Mouse (Mus musculus) kidney, adult 11 months (tissue): ENCODE measurements around the gene Dars.

Source experiments
- DNase-seq: peaks from one replicate; pipeline ENCODE4 v3.0.0; 2022

Dars gene

DNA sequence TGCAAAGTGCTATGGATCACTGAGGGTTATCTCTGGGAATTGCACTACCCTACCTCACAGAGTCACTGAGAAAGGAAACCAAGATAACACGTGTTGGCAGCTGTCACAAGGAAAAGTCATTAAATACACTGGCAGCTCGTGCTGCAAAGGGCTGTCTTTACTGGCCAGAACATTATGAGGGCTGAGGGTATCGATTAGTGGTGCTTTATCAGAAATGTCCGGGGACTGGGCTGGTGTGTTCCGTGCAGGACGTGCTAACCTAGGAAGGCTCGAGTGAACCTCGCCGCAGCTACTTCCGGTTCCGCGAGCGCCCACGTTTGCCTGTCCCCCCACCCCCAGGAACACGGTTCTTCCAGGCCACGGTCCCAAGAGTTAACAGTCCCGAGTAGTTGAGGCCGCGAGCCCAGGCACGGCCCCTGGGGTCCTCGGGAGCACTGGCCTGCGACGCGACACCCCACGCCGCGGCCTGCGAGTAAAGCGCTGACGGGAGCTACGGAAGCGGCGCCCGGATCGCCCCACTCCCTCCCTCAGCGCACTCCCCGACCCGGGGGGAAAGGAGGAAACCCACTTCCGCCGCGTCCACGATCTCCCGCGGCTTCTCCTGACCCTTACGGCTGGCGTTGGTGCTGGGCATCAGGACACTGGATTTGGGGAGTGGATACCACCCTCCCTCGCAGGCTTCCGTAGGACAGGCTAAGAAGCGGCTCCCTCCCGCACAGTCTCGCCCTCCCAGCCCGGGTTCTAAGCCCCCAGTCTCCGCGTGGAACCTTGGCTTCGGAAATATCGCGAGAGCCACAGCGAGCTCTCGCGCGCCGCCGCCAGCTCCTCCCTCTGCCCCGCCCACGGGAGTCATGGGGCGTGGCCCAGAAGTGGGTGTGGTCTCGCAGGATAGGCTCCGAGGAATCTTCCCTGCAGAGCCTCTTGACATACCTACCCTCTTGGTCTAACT, at the start of gene Dars:
Dars (minus strand) TSS at position 785 of the 949 bp plus-strand sequence.
- DNase-seq: peak; percentile 89

DNA sequence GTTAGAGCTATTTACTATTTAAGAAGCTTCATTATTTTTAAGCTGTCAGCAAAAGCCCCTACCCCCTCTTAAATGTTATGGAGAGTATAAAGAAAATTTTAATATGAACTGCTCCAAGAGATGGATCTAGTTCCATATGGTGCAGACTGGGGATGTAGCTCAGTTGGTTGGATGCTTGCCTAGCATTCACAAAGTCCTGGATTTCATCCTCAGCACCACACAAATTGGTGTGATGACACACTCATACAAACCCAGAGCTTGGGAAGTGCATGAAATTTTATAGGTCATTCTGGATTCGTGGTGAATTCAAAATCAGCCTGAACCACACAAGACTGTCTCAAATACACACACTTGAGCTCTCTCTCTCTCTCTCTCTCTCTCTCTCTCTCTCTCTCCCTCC, 49.7 kb upstream of the Dars start:
- no peak for DNase-seq

DNA sequence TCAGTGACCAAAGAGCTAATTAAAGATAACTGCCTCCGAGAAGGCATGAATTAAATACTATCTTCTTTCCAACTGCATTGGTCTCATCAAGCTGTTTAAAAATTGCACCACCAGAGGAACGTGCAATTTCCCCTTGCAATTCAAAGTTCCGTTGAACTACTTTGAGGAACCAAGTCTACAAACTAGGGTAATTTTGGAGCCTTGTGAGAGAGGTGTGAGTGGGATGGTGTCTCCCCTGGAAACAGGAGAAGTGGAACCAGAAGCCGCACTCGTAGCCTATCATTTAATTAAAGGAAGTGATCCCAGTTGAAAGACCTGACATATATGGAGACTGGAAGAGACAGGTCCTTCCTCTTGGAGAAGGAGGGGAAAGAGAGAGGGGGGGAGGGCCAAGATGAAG, 46.3 kb upstream of the Dars start:
- no peak for DNase-seq

DNA sequence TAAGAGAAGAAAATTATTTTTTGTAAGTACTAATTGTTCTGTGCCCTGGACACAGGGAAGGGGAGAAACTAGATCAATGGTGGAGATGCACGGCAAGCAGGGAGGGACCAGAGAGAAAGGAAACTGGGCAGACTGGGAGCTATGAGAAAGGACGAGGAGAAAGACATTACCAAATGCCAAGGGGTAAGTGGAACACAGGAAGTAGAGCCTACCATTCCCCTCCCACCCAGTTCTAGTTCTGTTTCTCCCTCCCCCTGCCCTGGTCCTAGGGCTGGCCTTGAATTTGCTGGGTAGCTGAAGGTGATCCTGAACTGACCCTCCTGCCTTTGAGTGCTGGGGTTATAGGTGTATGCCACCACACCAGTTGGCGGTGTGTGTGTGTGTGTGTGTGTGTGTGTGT, 45.2 kb upstream of the Dars start:
- DNase-seq: no peak

DNA sequence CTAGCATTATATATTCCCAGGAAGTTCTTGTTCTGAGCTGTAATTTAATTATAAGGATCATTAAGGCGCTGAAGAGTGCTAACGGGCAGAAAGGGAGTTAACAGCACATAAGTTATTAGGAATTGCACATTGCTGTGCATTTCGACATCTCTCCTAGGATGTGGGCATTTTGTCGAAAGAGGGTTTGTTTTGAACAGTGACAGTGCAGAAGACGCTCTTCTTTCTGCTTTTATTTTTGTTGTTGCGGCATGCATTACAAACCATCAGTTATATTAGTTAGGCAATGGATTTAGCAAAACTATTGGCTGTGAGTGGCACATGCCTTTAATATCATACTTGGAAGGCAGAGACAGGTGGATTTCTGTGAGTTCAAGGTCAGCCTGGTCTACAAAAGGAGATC, 43.6 kb upstream of the Dars start:
- no peak for DNase-seq

DNA sequence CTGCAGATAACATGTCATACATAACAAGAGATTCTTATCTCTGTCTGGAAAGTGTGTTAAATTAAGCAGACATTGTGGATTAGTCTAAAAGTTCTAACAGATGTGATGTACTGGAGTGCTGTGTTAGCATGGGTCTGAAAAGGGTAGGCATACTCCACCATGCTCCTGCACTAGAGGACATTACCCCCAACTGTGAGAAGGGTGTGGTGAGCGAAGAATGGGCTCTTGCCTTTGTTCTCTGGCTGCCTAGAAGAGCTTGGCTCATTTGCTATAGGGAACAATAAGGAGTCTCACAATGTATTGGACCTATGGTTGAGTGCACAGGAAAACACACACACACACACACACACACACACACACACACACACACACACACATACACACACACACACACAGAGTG, 42.3 kb upstream of the Dars start:
- DNase-seq: no peak

DNA sequence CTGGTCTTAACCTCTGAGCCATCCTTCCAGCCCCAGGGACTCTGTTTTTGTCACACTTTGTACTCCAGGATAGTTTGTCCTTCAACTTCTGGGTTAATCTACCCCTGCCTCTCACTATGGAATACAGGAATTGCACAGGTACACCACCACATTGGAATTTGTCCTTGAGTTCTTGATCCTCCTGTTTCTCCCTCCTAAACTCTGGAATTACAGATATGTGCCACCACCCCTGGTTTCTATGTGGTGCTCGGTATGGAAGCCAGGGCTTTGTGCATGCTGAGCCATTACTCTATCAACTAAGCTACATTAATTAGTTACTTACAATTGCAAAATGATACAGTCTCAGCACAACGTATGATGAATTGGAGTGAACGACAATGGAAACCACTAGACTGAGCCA, 41.8 kb upstream of the Dars start:
- no peak for DNase-seq

DNA sequence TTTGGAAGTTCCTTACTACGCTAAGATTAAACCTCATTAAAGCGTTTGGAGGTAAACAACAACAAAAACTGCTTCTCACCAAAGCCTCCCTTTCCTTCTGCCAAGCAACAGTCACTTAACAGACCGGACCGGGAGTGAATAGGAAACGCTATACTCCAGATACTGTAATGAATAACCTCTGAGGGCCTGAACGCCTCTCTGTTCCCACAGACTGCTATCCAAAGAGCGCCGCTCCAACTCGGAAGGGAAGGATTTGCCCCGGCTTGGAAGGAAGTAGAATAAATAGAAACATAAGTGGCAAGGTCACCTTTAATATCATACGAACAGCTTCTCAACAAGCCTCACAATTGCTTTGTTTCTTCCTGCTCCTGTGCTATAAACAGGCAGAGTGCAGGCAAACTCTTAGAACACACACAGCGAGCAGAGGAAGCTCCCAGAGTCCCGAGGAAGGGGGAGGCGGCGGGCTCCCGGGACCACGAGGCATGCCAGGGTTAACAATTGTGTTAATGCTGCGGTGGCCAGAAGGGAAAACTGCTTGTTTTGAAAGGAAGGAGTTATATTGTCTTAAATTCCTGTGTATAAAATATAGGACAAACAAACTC, 39.8 kb upstream of the Dars start:
- DNase-seq: peak; percentile 4

DNA sequence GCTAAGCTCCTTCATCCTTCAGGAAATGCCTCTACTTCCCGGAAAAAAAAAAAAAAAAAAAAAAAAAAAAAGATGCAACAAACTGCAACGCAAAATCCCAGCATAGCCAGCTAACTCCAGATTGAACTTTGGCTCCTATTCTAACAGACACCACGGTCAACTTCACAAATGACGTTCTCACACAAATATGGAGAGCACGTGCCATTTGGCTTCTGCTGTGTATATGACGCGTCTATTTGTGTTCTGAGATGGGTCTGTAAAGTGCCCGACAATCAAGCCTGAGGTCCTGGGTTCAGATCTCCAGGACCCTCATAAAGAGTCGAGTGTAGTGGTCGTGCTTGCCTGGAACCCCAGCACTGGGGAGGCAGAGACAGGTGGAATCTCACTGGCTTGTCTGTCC, 39.1 kb upstream of the Dars start:
- DNase-seq: no peak

DNA sequence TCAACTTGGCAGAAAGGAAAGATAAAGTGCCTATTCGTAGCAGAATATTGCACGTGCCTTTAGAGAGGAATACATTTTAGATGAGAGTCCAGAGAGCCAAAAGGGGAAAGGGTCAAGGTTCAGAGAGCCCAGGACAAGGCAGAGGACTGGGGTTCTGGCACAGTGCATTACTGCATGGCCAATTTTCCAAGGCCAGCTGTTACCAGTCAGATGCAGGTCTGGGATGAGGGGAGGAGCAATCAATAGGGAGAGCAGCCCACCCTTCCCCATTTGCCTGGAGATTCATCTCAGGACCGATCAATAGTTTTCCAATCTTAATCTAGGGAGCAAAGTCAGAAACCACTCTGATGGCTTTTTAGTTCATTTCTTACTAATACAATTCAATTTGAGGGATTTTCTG, 35.0 kb upstream of the Dars start:
- DNase-seq: no peak

DNA sequence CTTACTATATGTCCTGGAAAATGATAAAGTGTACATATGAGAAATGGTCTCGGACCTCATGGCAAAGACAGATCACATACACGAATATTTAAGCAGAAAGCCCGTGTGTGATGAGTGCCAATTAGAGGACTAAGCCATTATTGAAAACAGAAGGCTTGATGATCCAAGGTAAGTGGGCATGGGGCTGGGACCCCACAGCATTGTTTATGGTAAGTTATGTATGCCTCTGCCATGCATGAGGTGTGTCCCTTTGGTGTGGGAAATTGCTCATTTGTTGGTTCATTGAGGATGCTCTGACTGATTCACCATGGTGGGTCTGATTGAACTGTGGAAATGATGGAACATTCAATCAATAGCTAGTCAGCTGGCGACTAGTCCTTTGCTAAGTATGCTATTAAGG, 34.0 kb upstream of the Dars start:
- DNase-seq: no peak

DNA sequence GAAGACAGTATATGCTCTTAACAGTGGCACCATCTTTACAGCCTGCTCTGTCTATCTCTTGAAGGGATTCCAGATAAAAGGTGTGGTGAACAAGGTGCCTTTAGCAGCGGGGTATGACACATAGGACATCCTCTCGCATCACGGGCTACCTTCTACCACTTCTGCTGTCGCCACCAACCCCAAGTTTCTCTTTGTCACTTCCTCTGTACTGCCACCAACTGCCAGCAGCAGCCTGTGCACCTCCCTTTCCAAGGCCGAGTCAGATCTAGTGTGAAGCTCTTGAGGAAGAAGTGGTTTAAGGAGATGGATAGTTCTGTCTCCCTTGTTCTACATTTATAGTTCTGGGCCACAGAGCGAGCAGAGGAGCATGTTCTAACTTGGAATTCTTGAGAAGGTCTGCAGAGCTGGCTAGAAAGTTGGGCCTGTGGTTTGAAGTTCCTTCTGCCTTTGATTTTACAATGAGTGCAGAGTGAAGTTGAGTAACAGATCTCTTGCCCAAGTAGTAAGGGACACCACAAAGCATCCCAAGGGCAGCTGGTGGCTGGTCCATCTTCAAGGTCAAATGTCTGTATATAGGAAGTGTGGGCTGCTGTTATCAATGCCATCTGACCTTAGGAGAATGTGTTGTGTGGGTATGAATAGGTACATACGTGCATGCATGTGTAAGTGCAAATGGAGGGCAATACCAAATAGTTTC, 30.2 kb upstream of the Dars start:
- DNase-seq: no peak

DNA sequence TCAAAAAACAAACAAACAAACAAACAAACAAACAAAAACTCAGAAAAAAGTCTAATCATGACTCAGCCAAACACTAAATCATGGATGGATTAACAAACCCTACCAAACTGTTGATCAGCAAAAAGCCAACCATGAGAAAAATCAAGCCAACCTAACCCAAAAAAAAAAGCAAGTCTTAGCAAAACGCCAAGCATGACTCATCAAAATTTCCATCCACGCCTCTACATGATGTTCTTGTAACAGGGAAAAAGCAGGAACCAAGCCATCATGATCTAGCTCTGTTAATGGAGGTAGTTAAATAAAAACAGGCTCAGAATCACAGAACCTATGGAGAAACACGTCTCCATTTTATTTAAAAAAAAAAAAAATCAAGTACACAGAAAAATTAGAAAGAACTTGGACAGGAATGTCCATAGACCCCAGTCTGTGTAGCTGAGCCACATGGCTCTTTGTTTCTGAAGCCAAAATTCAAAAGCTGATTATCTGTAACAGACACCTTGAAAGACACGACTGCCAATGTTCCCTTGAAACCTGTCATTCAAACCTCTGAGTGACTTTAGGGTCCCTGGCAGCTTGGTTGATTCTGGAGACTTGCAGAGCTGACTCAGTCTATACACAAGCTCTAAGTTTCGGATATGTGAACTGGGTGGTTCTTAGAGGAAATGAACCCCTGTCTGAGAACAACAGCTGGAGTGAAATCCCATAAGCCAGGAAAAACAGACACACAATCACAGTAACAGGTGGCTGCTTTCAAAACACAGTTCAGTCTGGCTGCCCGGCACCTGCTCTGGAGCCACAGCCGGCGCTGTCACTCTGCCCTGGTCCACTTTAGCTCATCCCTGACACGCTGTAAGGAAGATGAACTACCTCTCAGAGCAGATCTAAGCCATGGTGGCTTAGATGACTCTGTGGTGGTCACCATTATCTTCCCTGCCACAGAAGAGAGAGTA, 27.0 kb upstream of the Dars start:
- no peak for DNase-seq

DNA sequence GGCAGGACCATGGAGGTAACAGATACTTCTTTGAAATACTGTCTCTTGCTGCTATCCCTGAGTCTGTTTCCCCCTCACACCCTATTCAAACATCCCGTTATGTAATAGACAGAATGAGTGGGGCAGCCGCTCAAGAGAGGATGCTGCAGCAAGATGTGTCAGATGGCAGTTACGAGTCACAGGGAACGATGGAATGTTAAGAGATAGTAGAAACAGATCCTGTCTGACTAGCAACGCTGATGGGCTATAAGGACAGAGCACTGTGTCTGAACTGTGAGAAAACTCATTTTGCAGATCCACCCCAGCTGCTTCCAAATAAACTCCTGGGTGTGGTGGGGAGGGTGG, 23.9 kb upstream of the Dars start:
- no peak for DNase-seq

DNA sequence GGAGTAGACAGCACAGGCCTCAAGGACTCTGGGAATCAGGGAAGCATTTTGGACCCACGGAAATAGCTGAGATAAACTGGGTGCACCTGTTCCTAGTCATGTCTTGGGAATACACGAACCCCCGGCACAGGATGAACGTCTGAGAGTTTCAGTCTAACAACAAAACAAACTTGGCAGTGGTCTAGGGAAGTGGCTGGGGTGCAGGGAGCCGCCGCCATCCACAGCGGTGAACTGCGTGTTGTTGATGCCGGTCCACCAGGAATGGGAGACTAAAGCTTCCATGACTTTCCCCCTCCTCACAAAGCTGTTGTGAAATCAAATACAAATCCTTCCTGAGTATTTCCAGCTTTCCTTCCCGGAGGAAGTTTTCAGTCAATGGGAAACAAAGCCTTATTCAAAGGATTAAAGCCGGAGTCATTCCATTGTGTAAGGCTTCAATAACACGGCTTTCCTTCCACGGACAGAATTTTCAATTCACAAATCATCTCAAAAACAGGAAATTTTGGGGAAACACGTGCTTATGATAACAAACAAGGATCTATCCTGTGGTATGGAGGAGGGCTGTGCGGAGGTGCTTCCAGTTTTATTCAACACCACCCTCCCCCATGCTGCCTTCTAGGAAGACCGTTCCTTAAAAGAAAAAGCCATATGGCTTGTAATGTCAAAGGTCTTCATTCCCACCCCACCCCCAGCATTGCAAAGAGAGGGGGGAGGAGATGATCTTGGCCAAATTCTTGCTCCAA, 23.4 kb upstream of the Dars start:
- no peak for DNase-seq

DNA sequence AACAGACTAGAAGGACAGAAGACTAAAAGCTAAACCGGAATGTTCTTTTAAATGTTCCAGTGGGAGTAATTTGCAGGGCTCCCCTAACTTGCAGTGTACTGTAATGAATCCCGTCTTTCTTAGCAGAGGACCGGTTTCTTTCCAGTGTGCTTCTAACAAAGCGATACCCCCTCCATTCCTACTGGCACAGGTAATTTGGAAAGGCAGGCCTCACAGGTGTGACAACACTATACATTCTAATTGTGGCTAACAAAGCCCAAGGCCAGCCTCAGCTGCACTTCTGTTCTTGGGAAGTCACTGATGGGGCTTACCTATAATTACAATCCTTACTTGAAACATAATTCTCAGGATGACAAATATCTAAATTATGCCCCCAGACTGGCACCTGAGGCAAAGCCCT, 22.4 kb upstream of the Dars start:
- DNase-seq: no peak

DNA sequence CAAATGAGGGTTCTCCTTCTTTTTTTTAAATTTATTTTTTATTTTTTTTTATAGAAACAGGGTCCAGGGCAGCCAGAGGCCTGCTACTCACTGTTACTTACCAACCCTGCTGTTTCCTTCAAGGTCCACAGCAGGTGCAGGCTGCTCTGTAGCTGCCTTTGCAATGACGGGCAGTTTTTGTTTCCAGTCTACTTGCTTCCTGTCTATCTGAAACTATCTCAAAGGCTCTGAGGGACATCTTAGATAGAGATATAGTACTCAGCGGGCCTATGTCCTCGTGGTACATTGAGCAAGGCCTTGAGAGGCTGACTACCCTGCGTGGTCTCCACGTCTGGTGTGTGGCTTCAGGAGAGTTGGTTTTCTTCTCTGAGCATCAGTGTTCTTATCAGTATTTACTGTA, 21.4 kb upstream of the Dars start:
- no peak for DNase-seq

DNA sequence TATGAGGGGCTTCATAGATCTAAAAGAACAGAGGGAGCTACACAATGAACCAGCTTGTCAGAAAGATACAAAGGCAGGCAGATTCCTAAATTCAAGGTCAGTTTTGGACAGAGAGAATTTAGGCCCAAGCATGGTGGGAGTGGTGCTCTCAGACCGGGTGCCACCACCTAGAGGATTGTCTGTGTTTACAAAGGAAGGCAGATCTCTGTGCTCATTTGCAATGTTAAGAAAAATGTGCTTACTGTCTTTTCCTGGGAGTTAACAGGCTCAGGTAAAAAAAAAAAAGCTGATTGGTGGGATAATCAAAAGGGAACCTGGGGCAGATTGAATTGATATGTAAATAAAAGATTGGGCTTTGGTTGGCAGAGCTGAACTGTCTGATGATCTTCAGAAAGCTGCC, 20.1 kb upstream of the Dars start:
- DNase-seq: no peak

DNA sequence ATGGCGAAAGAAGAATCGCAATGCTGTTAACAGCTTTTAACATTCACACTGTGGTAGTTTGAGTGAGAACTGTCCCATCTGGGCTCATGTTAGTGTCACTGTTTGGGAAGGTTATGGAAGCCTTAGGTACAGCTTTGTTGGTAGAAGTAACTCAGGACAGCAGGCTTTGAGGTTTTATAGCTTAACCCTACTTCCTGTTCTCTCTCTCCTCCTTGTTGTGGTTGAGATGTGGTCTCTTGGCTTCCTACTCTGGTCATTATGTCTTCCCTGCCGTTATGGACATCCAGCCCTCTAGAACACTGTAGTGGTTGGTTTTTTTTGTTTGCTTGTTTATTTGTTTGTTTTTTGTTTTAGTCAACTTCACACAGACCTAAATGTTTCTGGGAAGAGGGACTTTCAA, 18.8 kb upstream of the Dars start:
- no peak for DNase-seq

DNA sequence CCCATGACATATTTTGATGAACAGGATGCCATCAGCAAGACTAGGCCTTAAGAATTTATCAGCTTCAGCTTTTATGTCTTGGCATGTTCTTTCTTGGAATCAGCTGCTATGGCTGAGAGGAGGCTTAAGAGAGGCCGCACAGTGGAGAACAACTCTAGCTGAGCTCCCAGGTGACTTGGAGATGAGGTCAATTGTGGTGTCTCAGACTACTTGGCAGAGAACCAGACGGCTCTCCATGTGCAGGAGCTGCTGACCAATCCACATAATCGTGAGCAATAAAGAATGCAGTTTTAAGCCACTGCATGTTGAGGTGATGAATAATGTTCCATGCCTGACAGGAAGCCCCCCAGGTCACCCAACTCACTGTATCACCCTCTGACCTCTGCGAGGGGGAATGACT, 18.4 kb upstream of the Dars start:
- no peak for DNase-seq

DNA sequence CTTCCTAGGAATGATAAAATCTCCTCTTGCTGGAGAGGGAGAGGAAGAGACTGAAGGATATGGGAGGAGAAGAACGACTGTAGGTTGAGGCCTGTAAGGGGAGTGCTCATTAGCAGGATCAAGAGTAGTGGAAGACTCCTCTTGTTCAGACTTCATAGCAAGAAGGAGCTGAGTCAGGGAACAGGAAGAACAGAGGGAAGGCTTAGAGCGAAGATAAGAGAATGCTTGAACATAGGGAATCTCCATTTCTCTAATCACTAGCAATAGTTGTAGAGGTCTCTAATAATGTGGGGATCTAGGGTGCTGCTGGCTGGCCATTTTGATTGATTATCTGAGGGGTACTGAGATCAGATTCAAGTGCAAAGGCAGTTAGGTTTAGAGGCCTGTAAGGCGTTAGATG, 7.8 kb upstream of the Dars start:
- DNase-seq: no peak

DNA sequence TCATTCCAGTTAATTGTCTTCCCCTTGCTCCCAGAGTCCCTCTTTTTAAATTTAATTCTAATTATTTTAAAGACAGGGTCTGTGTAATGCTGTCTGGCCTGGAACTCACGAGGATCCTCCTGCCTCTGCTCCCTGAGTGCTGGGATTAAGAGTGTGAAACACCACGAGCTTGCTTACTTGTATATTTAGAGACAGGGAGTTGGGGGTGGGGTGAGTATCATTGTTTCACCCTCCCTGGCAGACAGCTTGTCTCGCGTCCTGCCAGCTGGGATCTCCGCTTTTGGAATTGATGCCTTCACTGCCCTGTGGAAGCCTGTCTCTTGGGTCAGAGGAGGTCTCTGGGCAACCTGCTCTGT, 343 bp upstream of the Dars start:
- DNase-seq: no peak
